Mouse (Mus musculus): ENCODE results near the gene Tspo. TPM values are rescaled to one million over a fixed set of nuclear protein-coding genes. Genes with fewer than 3 reads are reported as not detected.

Gene Tspo
- polyA plus RNA-seq, 1 experiment from 2014 or later: 107 TPM

GRCm38 (mm10) chr15:83539905-83540304 lies 23.5 kb upstream of the Tspo start:
- ATAC-seq (ENCODE audit: low FRiP score, low TSS enrichment): 0 out of 2 replicates have a peak, but pooled peaks have one; percentile 46
- no peak overlapping the region for H3K9ac ChIP-seq (replicated peaks; ENCODE audit: low read length)
- peaks cover 14% of the 10 kb centered on the region for H3K4me1 ChIP-seq (ENCODE audit: insufficient read depth, low read length)
- no peaks in the 10 kb centered on the region for H3K36me3 ChIP-seq (ENCODE audit: insufficient read depth, low read length)
- H3K27me3 ChIP-seq (ENCODE audit: insufficient read depth, low read length): no peaks in the 10 kb centered on the region
- 41% methylated on average over 4 of the region's 4 CpGs for WGBS
- no peak overlapping the region for H3K4me3 ChIP-seq (ENCODE audit: low read length)
- no peaks in the 10 kb centered on the region for H3K9me3 ChIP-seq (ENCODE audit: low read length)
- no peak overlapping the region for H3K4me2 ChIP-seq (replicated peaks; ENCODE audit: low read depth, low read length)
- H3K27ac ChIP-seq (ENCODE audit: low read length): no peak overlapping the region

DNA sequence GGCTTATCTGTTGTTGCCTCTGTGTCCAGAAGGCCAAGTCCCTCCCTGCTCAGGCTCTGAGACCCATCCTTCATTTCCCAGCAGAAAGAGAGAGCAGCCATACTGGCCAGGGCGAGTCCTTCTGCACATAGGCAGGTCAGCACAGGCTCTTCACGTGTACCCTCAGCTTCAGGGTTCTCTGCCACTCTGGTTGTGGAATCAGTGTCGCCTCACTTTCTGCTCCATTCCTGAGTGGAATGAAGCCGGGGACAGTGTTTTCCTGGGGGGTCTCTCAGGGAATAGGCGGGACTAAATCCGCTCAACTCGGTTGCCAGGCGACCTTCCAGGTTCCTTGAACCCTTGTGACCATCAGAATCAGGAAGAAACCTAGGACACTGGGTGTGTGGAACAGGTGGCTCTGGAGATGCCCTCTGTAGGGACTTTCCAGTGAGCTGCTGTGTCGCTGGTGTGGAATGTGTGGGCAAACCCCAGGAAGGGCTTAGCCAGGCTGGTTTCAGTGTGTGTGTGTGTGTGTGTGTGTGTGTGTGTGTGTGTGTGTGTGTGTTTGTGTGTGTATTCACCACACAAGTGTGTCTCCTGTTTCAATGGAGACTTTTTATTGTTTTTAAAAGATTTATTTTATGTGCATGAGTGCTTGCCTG lies 21.6 kb upstream of the Tspo start:
- WGBS: 86% methylated on average over 9 of the region's 9 CpGs
- no peak overlapping the region for H3K27ac ChIP-seq (ENCODE audit: low read length)
- H3K27me3 ChIP-seq (ENCODE audit: insufficient read depth, low read length): no peaks in the 10 kb centered on the region
- peaks cover 14% of the 10 kb centered on the region for H3K4me1 ChIP-seq (ENCODE audit: insufficient read depth, low read length)
- no peaks in the 10 kb centered on the region for H3K9me3 ChIP-seq (ENCODE audit: low read length)
- H3K4me3 ChIP-seq (ENCODE audit: low read length): no peak overlapping the region
- no peak overlapping the region for H3K9ac ChIP-seq (replicated peaks; ENCODE audit: low read length)
- H3K4me2 ChIP-seq (replicated peaks; ENCODE audit: low read depth, low read length): no peak overlapping the region
- H3K36me3 ChIP-seq (ENCODE audit: insufficient read depth, low read length): peaks cover 7% of the 10 kb centered on the region; the same call in 1 of the 2 replicates
- no peak for ATAC-seq (ENCODE audit: low FRiP score, low TSS enrichment)

DNA sequence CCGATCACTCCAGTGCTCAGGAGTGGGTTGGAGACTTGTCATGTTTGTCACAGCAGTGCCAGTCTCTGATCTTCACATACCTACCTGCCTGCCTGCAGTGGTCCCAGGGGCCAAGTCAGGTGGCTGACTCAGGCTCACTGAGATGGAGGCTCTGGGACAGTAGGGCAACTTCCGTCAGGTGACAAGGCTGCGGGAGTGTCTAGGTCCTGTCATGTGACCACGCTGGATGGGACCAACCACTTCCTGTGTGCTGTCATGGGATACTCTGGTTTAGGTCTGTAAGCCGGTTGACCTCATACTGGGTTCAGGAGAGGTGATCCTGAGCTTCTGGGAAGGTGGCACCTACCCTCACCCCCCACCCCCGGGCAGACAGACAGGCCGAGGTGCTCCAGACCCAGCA lies 17.4 kb upstream of the Tspo start:
- H3K9me3 ChIP-seq (ENCODE audit: low read length): no peaks in the 10 kb centered on the region
- no peaks in the 10 kb centered on the region for H3K27me3 ChIP-seq (ENCODE audit: insufficient read depth, low read length)
- no peak overlapping the region for H3K9ac ChIP-seq (replicated peaks; ENCODE audit: low read length)
- H3K36me3 ChIP-seq (ENCODE audit: insufficient read depth, low read length): peaks cover 47% of the 10 kb centered on the region
- no peak overlapping the region for H3K4me2 ChIP-seq (replicated peaks; ENCODE audit: low read depth, low read length)
- no peak overlapping the region for H3K4me3 ChIP-seq (ENCODE audit: low read length)
- H3K4me1 ChIP-seq (ENCODE audit: insufficient read depth, low read length): no peaks in the 10 kb centered on the region
- 93% methylated on average over 7 of the region's 7 CpGs for WGBS
- ATAC-seq (ENCODE audit: low FRiP score, low TSS enrichment): no peak
- H3K27ac ChIP-seq (ENCODE audit: low read length): no peak overlapping the region

DNA sequence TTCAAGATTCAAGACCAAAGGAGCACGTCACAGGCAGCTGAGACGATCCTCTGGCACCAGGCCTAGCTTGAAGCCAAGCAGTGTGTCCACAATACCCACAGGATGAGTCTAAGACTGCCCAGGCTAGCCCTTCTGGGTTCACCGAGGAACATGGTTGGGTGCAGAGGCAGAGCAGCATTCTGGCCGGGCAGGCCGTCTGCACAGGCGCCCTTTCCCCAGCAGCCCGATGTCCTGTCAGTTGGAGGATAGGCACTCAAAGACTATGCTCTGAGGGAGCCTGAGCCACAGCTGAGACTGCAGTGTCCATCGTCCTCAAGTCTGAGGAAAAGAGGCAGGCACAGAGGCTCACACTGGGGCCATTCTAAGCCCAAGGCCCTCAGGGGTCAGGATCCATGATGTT lies 16.2 kb upstream of the Tspo start:
- Histone ChIP-seq H3K9me3 (ENCODE audit: low read length) (no peaks in the 10 kb centered on the region), H3K4me3 (ENCODE audit: low read length) (no peak overlapping the region), H3K4me1 (ENCODE audit: insufficient read depth, low read length) (no peaks in the 10 kb centered on the region), H3K36me3 (ENCODE audit: insufficient read depth, low read length) (peaks cover 50% of the 10 kb centered on the region), H3K4me2 (replicated peaks; ENCODE audit: low read depth, low read length) (no peak overlapping the region), H3K27me3 (ENCODE audit: insufficient read depth, low read length) (no peaks in the 10 kb centered on the region), H3K9ac (replicated peaks; ENCODE audit: low read length) (no peak overlapping the region), H3K27ac (ENCODE audit: low read length) (no peak overlapping the region)
- WGBS: 90% methylated on average over 8 of the region's 8 CpGs
- ATAC-seq (ENCODE audit: low FRiP score, low TSS enrichment): no peak

DNA sequence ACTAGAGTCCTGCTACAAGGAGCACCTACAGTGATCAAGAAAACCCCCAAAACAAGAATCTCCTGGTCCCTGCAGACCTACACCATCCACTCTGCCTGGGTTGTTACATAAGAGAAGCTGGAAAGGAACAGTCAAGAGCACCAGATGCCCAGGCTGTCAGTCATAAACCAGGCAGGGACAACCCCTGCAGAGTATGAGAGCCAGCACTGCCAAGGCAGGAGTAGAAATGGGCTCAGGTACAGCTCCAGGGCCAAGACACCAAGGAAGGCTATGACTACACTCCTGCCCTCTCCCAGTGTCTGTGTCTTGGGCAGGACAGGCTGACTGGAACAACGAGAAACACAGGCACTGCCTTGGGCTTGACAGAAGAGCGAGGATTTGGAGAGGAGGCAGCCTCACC lies 13.3 kb upstream of the Tspo start:
- peaks cover 53% of the 10 kb centered on the region for H3K36me3 ChIP-seq (ENCODE audit: insufficient read depth, low read length)
- ATAC-seq (ENCODE audit: low FRiP score, low TSS enrichment): no peak
- 86% methylated on average over 2 of the region's 2 CpGs for WGBS
- no peaks in the 10 kb centered on the region for H3K9me3 ChIP-seq (ENCODE audit: low read length)
- no peak overlapping the region for H3K27ac ChIP-seq (ENCODE audit: low read length)
- H3K4me1 ChIP-seq (ENCODE audit: insufficient read depth, low read length): peaks cover 6% of the 10 kb centered on the region
- H3K27me3 ChIP-seq (ENCODE audit: insufficient read depth, low read length): no peaks in the 10 kb centered on the region
- no peak overlapping the region for H3K4me3 ChIP-seq (ENCODE audit: low read length)
- no peak overlapping the region for H3K9ac ChIP-seq (replicated peaks; ENCODE audit: low read length)
- H3K4me2 ChIP-seq (replicated peaks; ENCODE audit: low read depth, low read length): no peak overlapping the region

DNA sequence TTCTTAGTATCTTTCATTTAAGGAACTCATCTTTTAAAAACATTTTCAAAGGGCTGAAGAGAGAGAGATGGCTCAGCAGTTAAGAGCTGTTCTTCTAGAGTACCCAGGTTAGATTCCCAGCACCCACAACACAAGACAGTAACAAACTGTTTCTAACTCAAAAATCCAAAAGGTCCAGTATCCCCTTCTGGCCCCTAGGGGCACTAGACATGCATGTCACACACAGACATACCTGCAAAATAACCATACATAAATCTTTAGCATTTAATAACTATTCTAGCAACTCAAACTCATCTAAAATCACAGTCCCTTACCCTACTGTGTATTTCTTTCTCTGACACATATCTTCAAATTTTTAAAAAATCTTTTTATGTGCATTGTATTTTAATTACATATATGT lies 9.6 kb upstream of the Tspo start:
- Histone ChIP-seq H3K4me1 (ENCODE audit: insufficient read depth, low read length) (peaks cover 6% of the 10 kb centered on the region), H3K9ac (replicated peaks; ENCODE audit: low read length) (no peak overlapping the region), H3K4me3 (ENCODE audit: low read length) (no peak overlapping the region), H3K4me2 (replicated peaks; ENCODE audit: low read depth, low read length) (no peak overlapping the region), H3K9me3 (ENCODE audit: low read length) (no peaks in the 10 kb centered on the region), H3K27me3 (ENCODE audit: insufficient read depth, low read length) (no peaks in the 10 kb centered on the region), H3K36me3 (ENCODE audit: insufficient read depth, low read length) (peaks cover 26% of the 10 kb centered on the region), H3K27ac (ENCODE audit: low read length) (no peak overlapping the region)
- no peak for ATAC-seq (ENCODE audit: low FRiP score, low TSS enrichment)

GRCm38 (mm10) chr15:83555161-83555974 lies 8.0 kb upstream of the Tspo start:
- H3K36me3 ChIP-seq (ENCODE audit: insufficient read depth, low read length): peaks cover 12% of the 10 kb centered on the region
- H3K9me3 ChIP-seq (ENCODE audit: low read length): no peaks in the 10 kb centered on the region
- under 1% methylated on average over 73 of the region's 74 CpGs for whole genome bisulfite sequencing
- no peaks in the 10 kb centered on the region for H3K27me3 ChIP-seq (ENCODE audit: insufficient read depth, low read length)
- H3K9ac ChIP-seq (replicated peaks; ENCODE audit: low read length): peak overlapping the region; percentile 97
- peak overlapping the region; percentile 93 for H3K27ac ChIP-seq (ENCODE audit: low read length)
- peaks cover 6% of the 10 kb centered on the region for H3K4me1 ChIP-seq (ENCODE audit: insufficient read depth, low read length)
- peak; percentile 89 for ATAC-seq (ENCODE audit: low FRiP score, low TSS enrichment)
- peak overlapping the region; percentile 89 for H3K4me3 ChIP-seq (ENCODE audit: low read length)
- H3K4me2 ChIP-seq (replicated peaks; ENCODE audit: low read depth, low read length): peak overlapping the region; percentile 86

GRCm38 (mm10) chr15:83560941-83561477 lies 2.4 kb upstream of the Tspo start:
- no peak overlapping the region for H3K4me3 ChIP-seq (ENCODE audit: low read length)
- H3K36me3 ChIP-seq (ENCODE audit: insufficient read depth, low read length): no peaks in the 10 kb centered on the region
- no peak overlapping the region for H3K4me2 ChIP-seq (replicated peaks; ENCODE audit: low read depth, low read length)
- no peak for ATAC-seq (ENCODE audit: low FRiP score, low TSS enrichment)
- no peaks in the 10 kb centered on the region for H3K27me3 ChIP-seq (ENCODE audit: insufficient read depth, low read length)
- 61% methylated on average over 5 of the region's 5 CpGs for WGBS
- H3K9ac ChIP-seq (replicated peaks; ENCODE audit: low read length): no peak overlapping the region
- H3K27ac ChIP-seq (ENCODE audit: low read length): no peak overlapping the region
- no peaks in the 10 kb centered on the region for H3K9me3 ChIP-seq (ENCODE audit: low read length)
- H3K4me1 ChIP-seq (ENCODE audit: insufficient read depth, low read length): peaks cover 13% of the 10 kb centered on the region

GRCm38 (mm10) chr15:83562626-83563270 lies 644 bp upstream of the Tspo start:
- H3K4me3 ChIP-seq (ENCODE audit: low read length): peak overlapping the region; percentile 51
- H3K36me3 ChIP-seq (ENCODE audit: insufficient read depth, low read length): no peaks in the 10 kb centered on the region
- no peaks in the 10 kb centered on the region for H3K9me3 ChIP-seq (ENCODE audit: low read length)
- peak overlapping the region; percentile 69 for H3K4me2 ChIP-seq (replicated peaks; ENCODE audit: low read depth, low read length)
- WGBS: 39% methylated on average over 15 of the region's 15 CpGs
- no peaks in the 10 kb centered on the region for H3K27me3 ChIP-seq (ENCODE audit: insufficient read depth, low read length)
- peaks cover 13% of the 10 kb centered on the region for H3K4me1 ChIP-seq (ENCODE audit: insufficient read depth, low read length)
- H3K9ac ChIP-seq (replicated peaks; ENCODE audit: low read length): peak overlapping the region; percentile 72; the same call in 1 of the 2 replicates
- ATAC-seq (ENCODE audit: low FRiP score, low TSS enrichment): peak; percentile 65
- no peak overlapping the region for H3K27ac ChIP-seq (ENCODE audit: low read length)

All from kidney, embryonic 16.5 days (tissue).